Mouse (Mus musculus) intestine, embryonic 16.5 days (tissue): ENCODE measurements around the gene Ppfibp2. TPM values are rescaled to one million over a fixed set of nuclear protein-coding genes. Genes with fewer than 3 reads are reported as not detected.

Experiments used
- ATAC-seq: fragments of 200-750 bp; cut with Nextera tagmentation; 2 replicates; pipeline ENCODE4 v1.8.0; 2017; ENCODE audit warnings: moderate TSS enrichment, moderate library complexity
- H3K27ac ChIP-seq: fragments of 300-500 bp; sonication (generic); 2 replicates; pipeline ENCODE4 v1.5.1; 2014; ENCODE audit warnings: mild to moderate bottlenecking, low read length
- H3K27me3 ChIP-seq: fragments of 300-500 bp; sonication (generic); replicated peaks from 2 replicates; pipeline ENCODE4 v1.6.1; 2014; ENCODE audit warnings: low read length, control low read depth, mixed read lengths; ENCODE audit not compliant: control insufficient read depth, insufficient read depth
- H3K36me3 ChIP-seq: fragments of 300-500 bp; sonication (generic); 2 replicates; pipeline ENCODE4 v1.6.1; 2014; ENCODE audit warnings: low read length, control low read depth; ENCODE audit not compliant: control insufficient read depth, insufficient read depth
- H3K4me1 ChIP-seq: fragments of 300-500 bp; sonication (generic); 2 replicates; pipeline ENCODE4 v1.6.1; 2014; ENCODE audit warnings: low read length, control low read depth, mixed read lengths; ENCODE audit not compliant: control insufficient read depth, insufficient read depth
- H3K4me2 ChIP-seq: fragments of 300-500 bp; sonication (generic); 2 replicates; pipeline ENCODE4 v1.6.1; 2014; ENCODE audit warnings: low read depth, low read length, control low read depth
- H3K4me3 ChIP-seq: fragments of 300-500 bp; sonication (generic); 2 replicates; pipeline ENCODE4 v1.5.1; 2014; ENCODE audit warnings: mild to moderate bottlenecking, low read length
- H3K9ac ChIP-seq: fragments of 300-500 bp; sonication (generic); 2 replicates; pipeline ENCODE4 v1.6.1; 2014; ENCODE audit warnings: low read depth, low read length
- H3K9me3 ChIP-seq: fragments of 300-500 bp; sonication (generic); 2 replicates; pipeline ENCODE4 v1.6.1; 2016; ENCODE audit warnings: low read length, control low read depth; ENCODE audit not compliant: control insufficient read depth
- WGBS: fragments of 180-500 bp; shearing (Covaris S2); extraction: QIAGEN DNeasy Blood & Tissue Kit; methylation state at CpG from one replicate; pipeline ENCODE4 v1.1.7; 2014; 5-methylcytosine and 5-hydroxymethylcytosine counted together
- polyA plus RNA-seq: library from polyadenylated mRNA; unstranded; fragments of >200 nt; fragmentation: Nextera tagmentation; extraction: Ambion mirVana; gene quantifications from 2 replicates; pipeline ENCODE4 v1.2.1, GENCODE M21; 2015

Ppfibp2 gene
- polyA plus RNA-seq, 1 experiment from 2014 or later, result 13.7 TPM

DNA sequence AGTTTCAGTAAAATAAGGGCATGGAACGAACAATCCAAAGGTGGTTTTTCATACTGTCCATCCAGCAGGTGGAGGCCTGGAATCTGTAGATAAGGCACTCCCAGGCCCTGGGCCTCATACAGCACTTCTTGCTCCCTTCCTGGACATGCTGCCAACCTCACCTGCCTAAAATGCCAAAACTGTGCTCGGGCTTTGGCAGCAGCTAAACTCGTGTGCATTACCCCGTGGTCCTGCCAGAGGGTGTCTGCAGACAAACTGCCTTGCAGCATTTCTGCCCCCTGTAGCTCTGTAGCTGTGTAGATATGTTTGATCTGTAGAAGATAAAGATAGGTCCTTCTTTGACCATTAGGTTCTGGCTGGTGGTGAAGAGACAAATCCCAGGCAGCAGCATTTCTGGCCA is 26.0 kb upstream of the Ppfibp2 start:
- Histone ChIP-seq H3K9ac (peak overlapping the region; percentile 43), H3K4me2 (peak overlapping the region; percentile 53), H3K36me3 (peaks cover 5% of the 10 kb centered on the region; the same call in 1 of the 2 replicates), H3K27me3 (no peaks in the 10 kb centered on the region), H3K4me1 (peaks cover 14% of the 10 kb centered on the region; the same call in 1 of the 2 replicates), H3K27ac (no peak overlapping the region), H3K9me3 (no peaks in the 10 kb centered on the region; the same call in 1 of the 2 replicates), H3K4me3 (peak overlapping the region; percentile 29)
- ATAC-seq, result no peak
- WGBS, result 47% methylated on average over 4 of the region's 4 CpGs

DNA sequence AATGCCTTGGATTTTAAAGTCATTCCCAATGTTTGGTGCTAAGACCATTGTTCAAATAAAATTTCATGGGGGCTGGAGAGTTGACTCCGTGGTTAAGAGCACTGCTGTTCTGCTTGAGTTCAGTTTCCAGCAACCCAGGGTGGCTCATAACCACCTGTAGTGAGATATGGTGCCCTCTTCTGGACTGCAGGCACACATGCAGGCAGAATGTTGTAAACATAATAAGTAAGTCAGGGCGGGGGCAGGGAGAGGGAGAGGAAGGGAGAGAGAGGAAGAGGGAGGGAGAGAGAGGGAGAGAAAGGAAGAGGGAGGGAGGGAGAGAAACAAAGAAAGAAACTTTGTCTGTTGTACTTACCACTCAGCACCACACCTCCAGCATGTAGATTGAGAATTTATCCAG is 21.2 kb upstream of the Ppfibp2 start:
- no peak overlapping the region for H3K4me3 ChIP-seq
- 0 out of 2 replicates have a peak, but pooled peaks cover 3% of the 10 kb centered on the region for H3K4me1 ChIP-seq
- 78% methylated on average over 2 of the region's 2 CpGs for WGBS
- H3K4me2 ChIP-seq, result no peak overlapping the region
- H3K36me3 ChIP-seq, result peaks cover 5% of the 10 kb centered on the region; the same call in 1 of the 2 replicates
- no peak for ATAC-seq
- H3K9me3 ChIP-seq, result no peaks in the 10 kb centered on the region; the same call in 1 of the 2 replicates
- H3K9ac ChIP-seq, result no peak overlapping the region
- no peaks in the 10 kb centered on the region for H3K27me3 ChIP-seq
- no peak overlapping the region for H3K27ac ChIP-seq

GRCm38 (mm10) chr7:107574276-107574675 is 20.7 kb upstream of the Ppfibp2 start:
- no peak overlapping the region for H3K4me3 ChIP-seq
- no peaks in the 10 kb centered on the region for H3K4me1 ChIP-seq
- no peak overlapping the region for H3K4me2 ChIP-seq
- no peaks in the 10 kb centered on the region for H3K27me3 ChIP-seq
- WGBS, result 76% methylated on average over 3 of the region's 3 CpGs
- no peak overlapping the region for H3K9ac ChIP-seq
- no peaks in the 10 kb centered on the region; the same call in 1 of the 2 replicates for H3K9me3 ChIP-seq
- no peak for ATAC-seq
- peaks cover 5% of the 10 kb centered on the region; the same call in 1 of the 2 replicates for H3K36me3 ChIP-seq
- H3K27ac ChIP-seq, result no peak overlapping the region

- no peaks in the 10 kb centered on the region for H3K9me3 ChIP-seq
- 53% methylated on average over 2 of the region's 2 CpGs for WGBS
Observed at GRCm38 (mm10) chr7:107592641-107593040, 2.4 kb upstream of the Ppfibp2 start.

GRCm38 (mm10) chr7:107593904-107594303 is 1.1 kb upstream of the Ppfibp2 start:
- WGBS, result 35% methylated on average over 7 of the region's 7 CpGs
- peak overlapping the region; percentile 65 for H3K4me3 ChIP-seq
- peak overlapping the region; percentile 95; the same call in 1 of the 2 replicates for H3K4me2 ChIP-seq
- no peaks in the 10 kb centered on the region for H3K27me3 ChIP-seq
- peak; percentile 4; the same call in 1 of the 2 replicates for ATAC-seq
- peak overlapping the region; percentile 69; the same call in 1 of the 2 replicates for H3K9ac ChIP-seq
- peak overlapping the region; percentile 82 for H3K27ac ChIP-seq
- no peaks in the 10 kb centered on the region for H3K9me3 ChIP-seq
- H3K36me3 ChIP-seq, result no peaks in the 10 kb centered on the region
- 0 out of 2 replicates have a peak, but pooled peaks cover 6% of the 10 kb centered on the region for H3K4me1 ChIP-seq

More at GRCm38 (mm10) chr7:107592641-107593040, 2.4 kb upstream of the Ppfibp2 start:
- no peak for ATAC-seq
- Histone ChIP-seq H3K4me2 (no peak overlapping the region), H3K36me3 (no peaks in the 10 kb centered on the region), H3K9ac (no peak overlapping the region), H3K4me1 (0 out of 2 replicates have a peak, but pooled peaks cover 6% of the 10 kb centered on the region), H3K27me3 (no peaks in the 10 kb centered on the region), H3K4me3 (no peak overlapping the region), H3K27ac (no peak overlapping the region)

GRCm38 (mm10) chr7:107594325-107594856 is 616 bp upstream of the Ppfibp2 start:
- Histone ChIP-seq H3K36me3 (no peaks in the 10 kb centered on the region), H3K4me2 (peak overlapping the region; percentile 95), H3K4me3 (peak overlapping the region; percentile 65), H3K9ac (peak overlapping the region; percentile 69), H3K4me1 (0 out of 2 replicates have a peak, but pooled peaks cover 6% of the 10 kb centered on the region), H3K27me3 (no peaks in the 10 kb centered on the region), H3K9me3 (no peaks in the 10 kb centered on the region), H3K27ac (peak overlapping the region; percentile 82)
- 1% methylated on average over 16 of the region's 16 CpGs for WGBS
- ATAC-seq, result peak; percentile 86

DNA sequence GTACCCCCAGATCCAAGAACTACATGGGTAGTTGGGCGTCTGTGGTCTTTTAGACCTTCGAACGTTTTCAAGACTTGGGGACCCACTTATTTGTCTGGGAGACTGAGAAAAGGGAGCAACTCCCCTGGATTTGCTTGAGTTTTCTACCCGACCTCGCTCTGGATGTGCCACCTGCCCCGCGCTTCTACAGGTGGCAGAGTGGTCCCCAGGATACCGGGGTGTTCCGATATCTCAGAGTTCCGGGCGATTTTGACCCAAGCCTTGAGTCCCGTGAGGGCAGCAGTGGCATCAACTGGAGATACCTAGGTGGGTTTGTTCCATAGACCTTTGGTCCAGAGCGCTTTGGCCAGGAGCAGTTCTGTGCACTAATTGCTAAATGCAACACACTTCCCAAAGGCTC is 419 bp downstream of the Ppfibp2 start:
- Histone ChIP-seq H3K4me3 (peak overlapping the region; percentile 65), H3K27me3 (no peaks in the 10 kb centered on the region), H3K4me1 (0 out of 2 replicates have a peak, but pooled peaks cover 6% of the 10 kb centered on the region), H3K9ac (peak overlapping the region; percentile 69; the same call in 1 of the 2 replicates), H3K27ac (no peak overlapping the region), H3K36me3 (no peaks in the 10 kb centered on the region), H3K4me2 (peak overlapping the region; percentile 95), H3K9me3 (no peaks in the 10 kb centered on the region)
- ATAC-seq, result no peak
- 13% methylated on average over 13 of the region's 13 CpGs for WGBS

- Histone ChIP-seq H3K27ac (no peak overlapping the region), H3K36me3 (no peaks in the 10 kb centered on the region), H3K4me3 (no peak overlapping the region), H3K27me3 (no peaks in the 10 kb centered on the region), H3K4me2 (no peak overlapping the region), H3K9ac (no peak overlapping the region), H3K4me1 (0 out of 2 replicates have a peak, but pooled peaks cover 6% of the 10 kb centered on the region), H3K9me3 (no peaks in the 10 kb centered on the region)
- ATAC-seq, result no peak
Observed at GRCm38 (mm10) chr7:107596753-107597152, 1.7 kb downstream of the Ppfibp2 start.

DNA sequence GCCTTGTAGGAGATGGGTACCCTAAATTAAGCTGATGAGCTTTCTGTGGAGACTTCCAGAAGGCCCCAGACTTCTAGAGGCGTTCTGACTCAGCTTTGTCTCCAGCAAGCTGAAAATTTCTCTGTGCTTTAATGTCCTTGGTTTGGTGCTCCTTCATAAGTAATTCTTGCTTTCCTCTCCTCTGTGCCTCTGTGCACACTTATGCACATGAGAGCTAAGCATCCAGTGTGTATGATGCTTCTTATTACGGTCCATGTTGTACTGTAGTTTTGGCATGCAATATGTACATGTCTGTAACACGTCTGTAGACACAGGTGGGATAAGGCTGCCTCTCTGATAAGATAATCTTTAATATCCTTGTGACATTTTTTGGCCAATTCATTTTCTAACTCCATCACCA is 2.9 kb downstream of the Ppfibp2 start:
- Histone ChIP-seq H3K36me3 (no peaks in the 10 kb centered on the region), H3K9ac (no peak overlapping the region), H3K4me2 (no peak overlapping the region), H3K4me1 (0 out of 2 replicates have a peak, but pooled peaks cover 6% of the 10 kb centered on the region), H3K27ac (no peak overlapping the region), H3K27me3 (no peaks in the 10 kb centered on the region), H3K4me3 (no peak overlapping the region), H3K9me3 (no peaks in the 10 kb centered on the region)
- ATAC-seq, result no peak
- WGBS, result 82% methylated on average over 3 of the region's 3 CpGs
